Mouse (Mus musculus): ENCODE results near the gene Treml4. TPM values are rescaled to one million over a fixed set of nuclear protein-coding genes. Genes with fewer than 3 reads are reported as not detected.

Treml4 gene
- polyA plus RNA-seq, 1 experiment from 2014 or later, result 0.10 TPM

DNA sequence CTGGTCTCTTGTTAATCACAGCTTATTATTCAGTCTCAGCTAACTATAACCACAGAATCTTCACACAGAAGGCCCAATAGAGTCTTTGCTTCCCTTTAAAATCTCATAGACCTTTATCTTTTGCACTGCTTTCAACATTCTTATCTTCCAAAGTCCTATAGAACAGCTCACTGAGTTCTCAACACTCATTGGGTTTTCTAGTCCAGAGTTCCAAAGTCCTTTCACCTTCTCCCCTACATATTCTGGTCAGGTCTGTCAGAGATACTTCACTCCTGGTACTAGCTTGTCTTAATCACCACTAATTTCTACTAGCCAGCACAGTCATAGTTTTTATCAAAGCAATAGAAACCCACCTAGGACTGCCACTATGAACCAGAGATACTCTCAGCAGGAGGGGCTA is 7.5 kb upstream of the Treml4 start:
- ATAC-seq (ENCODE audit: low FRiP score, low read depth), result no peak
- Histone ChIP-seq H3K9me3 (peaks cover 8% of the 10 kb centered on the region), H3K4me3 (no peak overlapping the region), H3K27me3 (no peaks in the 10 kb centered on the region), H3K4me1 (no peaks in the 10 kb centered on the region), H3K36me3 (no peaks in the 10 kb centered on the region), H3K27ac (replicated peaks) (no peak overlapping the region), H3K4me2 (replicated peaks) (no peak overlapping the region), H3K9ac (replicated peaks) (no peak overlapping the region)

DNA sequence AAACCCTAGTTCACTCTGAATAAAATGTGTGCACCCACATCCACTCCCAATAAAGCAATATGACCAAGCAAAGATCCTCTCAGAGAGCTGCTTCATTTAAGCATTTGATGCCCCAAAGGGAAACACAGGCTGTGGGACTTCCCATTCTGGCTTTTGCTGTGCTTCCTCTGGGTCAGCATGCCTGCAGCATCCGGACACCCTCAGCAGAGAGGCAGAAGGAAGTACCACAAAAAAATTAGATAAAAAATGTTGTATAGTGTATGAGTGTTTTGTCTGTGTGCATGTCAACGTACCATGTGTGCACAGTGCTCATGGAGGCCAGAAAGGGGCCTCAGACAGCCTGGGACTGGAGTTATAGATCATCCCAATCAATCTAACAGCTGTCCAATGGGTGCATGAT is 2.2 kb upstream of the Treml4 start:
- Histone ChIP-seq H3K4me1 (peaks cover 12% of the 10 kb centered on the region; the same call in 1 of the 2 replicates), H3K4me2 (replicated peaks) (no peak overlapping the region), H3K36me3 (no peaks in the 10 kb centered on the region), H3K27me3 (no peaks in the 10 kb centered on the region), H3K9ac (replicated peaks) (no peak overlapping the region), H3K9me3 (peaks cover 8% of the 10 kb centered on the region), H3K27ac (replicated peaks) (no peak overlapping the region), H3K4me3 (no peak overlapping the region)
- ATAC-seq (ENCODE audit: low FRiP score, low read depth), result no peak
- WGBS, result 81% methylated on average over 2 of the region's 2 CpGs

GRCm38 (mm10) chr17:48264662-48265061 is 567 bp downstream of the Treml4 start:
- H3K9me3 ChIP-seq, result no peaks in the 10 kb centered on the region
- H3K4me2 ChIP-seq (replicated peaks), result no peak overlapping the region
- H3K27ac ChIP-seq (replicated peaks), result no peak overlapping the region
- H3K4me3 ChIP-seq, result no peak overlapping the region
- WGBS, result 91% methylated on average over 7 of the region's 7 CpGs
- H3K27me3 ChIP-seq, result no peaks in the 10 kb centered on the region
- peaks cover 12% of the 10 kb centered on the region; the same call in 1 of the 2 replicates for H3K4me1 ChIP-seq
- H3K9ac ChIP-seq (replicated peaks), result no peak overlapping the region
- ATAC-seq (ENCODE audit: low FRiP score, low read depth), result no peak
- H3K36me3 ChIP-seq, result no peaks in the 10 kb centered on the region

GRCm38 (mm10) chr17:48266138-48266537 is 2.0 kb downstream of the Treml4 start:
- Histone ChIP-seq H3K9ac (replicated peaks) (no peak overlapping the region), H3K27me3 (no peaks in the 10 kb centered on the region), H3K36me3 (no peaks in the 10 kb centered on the region), H3K9me3 (no peaks in the 10 kb centered on the region), H3K4me2 (replicated peaks) (no peak overlapping the region), H3K27ac (replicated peaks) (no peak overlapping the region), H3K4me1 (peaks cover 12% of the 10 kb centered on the region; the same call in 1 of the 2 replicates), H3K4me3 (no peak overlapping the region)
- ATAC-seq (ENCODE audit: low FRiP score, low read depth), result no peak
- WGBS, result 13% methylated on average over 2 of the region's 2 CpGs

GRCm38 (mm10) chr17:48266610-48267304 is 2.7 kb downstream of the Treml4 start:
- Histone ChIP-seq H3K27ac (replicated peaks) (no peak overlapping the region), H3K9me3 (no peaks in the 10 kb centered on the region), H3K27me3 (no peaks in the 10 kb centered on the region), H3K4me1 (peaks cover 12% of the 10 kb centered on the region; the same call in 1 of the 2 replicates), H3K4me2 (replicated peaks) (no peak overlapping the region), H3K4me3 (no peak overlapping the region), H3K9ac (replicated peaks) (no peak overlapping the region), H3K36me3 (no peaks in the 10 kb centered on the region)
- no peak for ATAC-seq (ENCODE audit: low FRiP score, low read depth)
- WGBS, result 52% methylated on average over 2 of the region's 2 CpGs

- Histone ChIP-seq H3K9ac (replicated peaks) (no peak overlapping the region), H3K27me3 (no peaks in the 10 kb centered on the region), H3K4me1 (peaks cover 12% of the 10 kb centered on the region; the same call in 1 of the 2 replicates), H3K4me3 (no peak overlapping the region), H3K27ac (replicated peaks) (no peak overlapping the region), H3K9me3 (no peaks in the 10 kb centered on the region), H3K4me2 (replicated peaks) (no peak overlapping the region), H3K36me3 (no peaks in the 10 kb centered on the region)
- 92% methylated on average over 1 of the region's 1 CpGs for WGBS
- ATAC-seq (ENCODE audit: low FRiP score, low read depth), result no peak
These were observed 3.5 kb downstream of the Treml4 start for GRCm38 (mm10) chr17:48267591-48267990.

DNA sequence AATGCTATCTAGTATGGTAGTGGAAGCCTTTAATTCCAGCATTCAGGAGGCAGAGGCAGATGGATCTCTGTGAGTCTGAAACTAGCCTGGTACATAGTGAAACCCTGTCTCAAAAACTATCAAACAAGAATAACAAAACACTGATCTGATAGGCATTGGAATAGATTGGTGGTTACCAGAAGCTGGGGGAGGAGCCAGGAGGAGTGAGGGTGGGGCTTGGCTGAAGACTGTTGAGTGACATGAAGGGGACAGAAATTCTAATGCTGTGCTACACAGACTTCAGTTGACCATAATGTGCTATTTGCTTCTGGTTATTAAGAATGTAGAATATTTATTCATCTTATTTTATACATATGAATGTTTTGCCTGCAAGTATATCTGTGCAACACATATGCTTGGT is 4.2 kb downstream of the Treml4 start:
- Histone ChIP-seq H3K27ac (replicated peaks) (no peak overlapping the region), H3K4me1 (peaks cover 12% of the 10 kb centered on the region; the same call in 1 of the 2 replicates), H3K9ac (replicated peaks) (no peak overlapping the region), H3K36me3 (no peaks in the 10 kb centered on the region), H3K4me3 (no peak overlapping the region), H3K4me2 (replicated peaks) (no peak overlapping the region), H3K9me3 (no peaks in the 10 kb centered on the region), H3K27me3 (no peaks in the 10 kb centered on the region)
- no peak for ATAC-seq (ENCODE audit: low FRiP score, low read depth)

- Histone ChIP-seq H3K36me3 (no peaks in the 10 kb centered on the region), H3K4me2 (replicated peaks) (no peak overlapping the region), H3K27me3 (no peaks in the 10 kb centered on the region), H3K4me1 (peaks cover 12% of the 10 kb centered on the region; the same call in 1 of the 2 replicates), H3K4me3 (no peak overlapping the region), H3K9ac (replicated peaks) (no peak overlapping the region), H3K9me3 (no peaks in the 10 kb centered on the region), H3K27ac (replicated peaks) (no peak overlapping the region)
- ATAC-seq (ENCODE audit: low FRiP score, low read depth), result no peak
- 71% methylated on average over 4 of the region's 4 CpGs for WGBS
These were observed 5.7 kb downstream of the Treml4 start for GRCm38 (mm10) chr17:48269833-48270232.

- ATAC-seq (ENCODE audit: low FRiP score, low read depth), result no peak
- no peak overlapping the region for H3K27ac ChIP-seq (replicated peaks)
- no peak overlapping the region for H3K4me3 ChIP-seq
- no peaks in the 10 kb centered on the region for H3K9me3 ChIP-seq
- no peak overlapping the region for H3K9ac ChIP-seq (replicated peaks)
- no peak overlapping the region for H3K4me2 ChIP-seq (replicated peaks)
- no peaks in the 10 kb centered on the region for H3K36me3 ChIP-seq
- WGBS, result 83% methylated on average over 5 of the region's 5 CpGs
- no peaks in the 10 kb centered on the region for H3K4me1 ChIP-seq
- no peaks in the 10 kb centered on the region for H3K27me3 ChIP-seq
These were observed 8.1 kb downstream of the Treml4 start for GRCm38 (mm10) chr17:48272158-48272557.

- 93% methylated on average over 4 of the region's 4 CpGs for WGBS
- no peak overlapping the region for H3K9ac ChIP-seq (replicated peaks)
- H3K27me3 ChIP-seq, result no peaks in the 10 kb centered on the region
- H3K36me3 ChIP-seq, result no peaks in the 10 kb centered on the region
- no peak overlapping the region for H3K4me3 ChIP-seq
- H3K4me1 ChIP-seq, result no peaks in the 10 kb centered on the region
- no peak for ATAC-seq (ENCODE audit: low FRiP score, low read depth)
- no peak overlapping the region for H3K4me2 ChIP-seq (replicated peaks)
- no peak overlapping the region for H3K27ac ChIP-seq (replicated peaks)
- H3K9me3 ChIP-seq, result no peaks in the 10 kb centered on the region
These were observed 8.5 kb downstream of the Treml4 start for GRCm38 (mm10) chr17:48272598-48272997.

DNA sequence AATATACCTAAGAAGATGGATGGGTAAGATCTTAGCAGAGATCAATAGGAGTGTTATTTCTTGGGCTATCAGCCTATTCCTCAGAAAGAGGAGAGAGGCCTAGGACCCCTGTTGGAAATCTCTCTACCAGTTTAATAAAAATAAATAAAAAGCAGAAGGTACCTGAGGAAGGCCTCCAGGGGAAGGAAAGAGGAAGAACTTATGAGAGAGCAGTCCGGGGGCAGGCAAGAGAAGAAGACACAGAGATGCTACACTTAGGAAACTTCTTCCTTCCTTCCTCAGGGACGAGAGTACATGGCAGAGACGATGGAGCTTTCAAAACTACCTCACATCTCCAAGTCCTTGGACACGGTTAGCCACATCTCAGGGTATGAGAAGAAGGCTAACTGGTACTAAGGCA is 10.0 kb downstream of the Treml4 start:
- no peaks in the 10 kb centered on the region for H3K9me3 ChIP-seq
- no peak for ATAC-seq (ENCODE audit: low FRiP score, low read depth)
- H3K4me1 ChIP-seq, result no peaks in the 10 kb centered on the region
- no peaks in the 10 kb centered on the region for H3K36me3 ChIP-seq
- H3K27ac ChIP-seq (replicated peaks), result no peak overlapping the region
- H3K4me2 ChIP-seq (replicated peaks), result no peak overlapping the region
- no peaks in the 10 kb centered on the region for H3K27me3 ChIP-seq
- WGBS, result 80% methylated on average over 4 of the region's 4 CpGs
- H3K9ac ChIP-seq (replicated peaks), result no peak overlapping the region
- H3K4me3 ChIP-seq, result no peak overlapping the region

DNA sequence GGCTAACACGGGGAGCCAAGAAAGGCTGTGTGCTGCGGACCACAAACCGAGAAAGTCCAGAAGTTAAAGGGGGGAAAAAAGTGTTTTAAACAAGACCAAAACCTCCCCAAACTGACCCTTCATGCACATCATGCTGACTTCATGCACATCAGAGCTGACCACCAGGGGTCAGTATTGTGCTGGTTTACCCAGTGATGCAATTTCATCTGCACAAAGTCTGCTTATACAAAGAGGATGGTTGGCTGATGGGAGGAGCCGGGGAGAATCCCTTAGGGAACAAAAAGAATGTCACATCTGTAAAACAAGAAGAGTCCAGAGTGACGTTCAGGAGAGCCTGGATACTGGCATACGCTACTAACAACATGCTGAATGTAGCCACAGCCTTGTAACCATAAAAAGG is 10.8 kb downstream of the Treml4 start:
- 0 out of 2 replicates have a peak, but pooled peaks have one; percentile 52 for ATAC-seq (ENCODE audit: low FRiP score, low read depth)
- 30% methylated on average over 6 of the region's 6 CpGs for WGBS
- no peak overlapping the region for H3K27ac ChIP-seq (replicated peaks)

DNA sequence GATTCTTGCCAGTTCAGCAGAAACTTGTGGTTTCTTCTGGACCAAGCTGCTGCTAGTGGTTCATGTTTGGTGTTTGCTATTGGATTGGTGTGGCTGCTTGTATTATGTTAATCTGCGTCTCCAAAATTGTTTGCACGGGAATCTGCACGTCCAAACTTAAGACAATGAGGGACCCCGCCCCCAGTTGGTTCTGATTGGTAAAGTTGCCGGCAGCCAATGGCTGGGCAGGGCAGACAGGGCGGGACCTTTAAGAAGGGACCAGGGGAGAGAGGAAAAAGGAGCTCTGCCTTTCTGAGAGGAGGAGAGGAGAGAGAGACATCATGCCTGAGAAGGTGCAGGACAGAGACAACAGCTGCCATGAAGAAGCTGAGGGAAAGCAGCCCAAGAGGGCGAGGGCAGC is 11.6 kb downstream of the Treml4 start:
- Histone ChIP-seq H3K9me3 (no peaks in the 10 kb centered on the region), H3K27me3 (no peaks in the 10 kb centered on the region), H3K9ac (replicated peaks) (no peak overlapping the region), H3K27ac (replicated peaks) (no peak overlapping the region), H3K4me2 (replicated peaks) (no peak overlapping the region), H3K4me3 (no peak overlapping the region), H3K4me1 (no peaks in the 10 kb centered on the region), H3K36me3 (no peaks in the 10 kb centered on the region)
- ATAC-seq (ENCODE audit: low FRiP score, low read depth), result no peak
- WGBS, result 62% methylated on average over 7 of the region's 7 CpGs

More for the DNA sequence above, 10.8 kb downstream of the Treml4 start:
- Histone ChIP-seq H3K4me1 (no peaks in the 10 kb centered on the region), H3K4me2 (replicated peaks) (no peak overlapping the region), H3K36me3 (no peaks in the 10 kb centered on the region), H3K4me3 (no peak overlapping the region), H3K9me3 (no peaks in the 10 kb centered on the region), H3K27me3 (no peaks in the 10 kb centered on the region), H3K9ac (replicated peaks) (no peak overlapping the region)

All from midbrain, embryonic 12.5 days (tissue).